Comparison of ENCODE assay signal across 8 mouse cellular contexts in the genomic region with DNA sequence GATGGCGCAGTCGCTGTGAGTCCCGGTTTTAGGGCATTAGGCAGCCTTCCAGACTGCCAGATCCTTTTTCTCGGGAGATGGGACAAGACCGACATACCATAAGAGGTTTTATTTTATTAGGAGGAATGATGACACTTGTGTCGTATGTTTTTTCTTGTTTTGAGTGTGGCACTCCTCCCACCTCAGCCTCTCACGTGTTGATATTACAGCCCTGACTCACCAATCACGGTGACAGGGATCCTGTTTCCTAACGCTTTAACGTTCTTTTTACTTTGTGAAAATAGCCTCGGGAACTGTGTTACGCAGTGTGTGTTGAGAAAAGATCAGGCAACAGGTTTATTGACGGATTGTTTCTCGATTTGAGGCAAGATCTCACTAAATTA. TPM values are rescaled to one million over a fixed set of nuclear protein-coding genes. Genes with fewer than 3 reads are reported as not detected.
DNase-seq lines count a peak whose midpoint lies in the region; ATAC-seq lines count a peak whose summit lies in the region.

No protein-coding gene starts in this region.

- peak overlapping the region; percentile 93 for H3K9ac ChIP-seq in embryonic facial prominence, embryonic 14.5 days (ENCODE audit: low read depth, low read length)
- peak overlapping the region; percentile 92 for H3K9ac ChIP-seq in hindbrain, embryonic 14.5 days
- H3K9ac ChIP-seq in lung, embryonic 15.5 days = peak overlapping the region; percentile 95

- ATAC-seq in embryonic facial prominence, embryonic 14.5 days (ENCODE audit: low read depth) = peak; percentile 3; the same call in 1 of the 2 replicates
- ATAC-seq in hindbrain, embryonic 14.5 days (ENCODE audit: low FRiP score) = peak; percentile 0; the same call in 1 of the 2 replicates
- ATAC-seq in lung, embryonic 15.5 days (ENCODE audit: borderline replicate concordance, extremely low read depth, low FRiP score, low TSS enrichment) = no peak

- H3K27me3 ChIP-seq in embryonic facial prominence, embryonic 14.5 days (replicated peaks; ENCODE audit: control insufficient read depth, insufficient read depth, low read length) = no peaks in the 10 kb centered on the region
- H3K27me3 ChIP-seq in hindbrain, embryonic 14.5 days (ENCODE audit: control insufficient read depth, insufficient read depth, low read length) = no peaks in the 10 kb centered on the region
- no peaks in the 10 kb centered on the region for H3K27me3 ChIP-seq in lung, embryonic 15.5 days

- H3K27ac ChIP-seq in embryonic facial prominence, embryonic 14.5 days (replicated peaks; ENCODE audit: low read depth, low read length) = peak overlapping the region; percentile 90
- peak overlapping the region; percentile 89; the same call in 1 of the 2 replicates for H3K27ac ChIP-seq in hindbrain, embryonic 14.5 days
- peak overlapping the region; percentile 92 for H3K27ac ChIP-seq in lung, embryonic 15.5 days

- H3K36me3 ChIP-seq in embryonic facial prominence, embryonic 14.5 days (ENCODE audit: control insufficient read depth, insufficient read depth, low read length) = peaks cover 41% of the 10 kb centered on the region
- peaks cover 35% of the 10 kb centered on the region for H3K36me3 ChIP-seq in hindbrain, embryonic 14.5 days (replicated peaks; ENCODE audit: control insufficient read depth, insufficient read depth)
- H3K36me3 ChIP-seq in lung, embryonic 15.5 days = peaks cover 23% of the 10 kb centered on the region

- H3K4me3 ChIP-seq in embryonic facial prominence, embryonic 14.5 days (ENCODE audit: low read depth, low read length) = peak overlapping the region; percentile 100
- peak overlapping the region; percentile 100 for H3K4me3 ChIP-seq in hindbrain, embryonic 14.5 days (replicated peaks; ENCODE audit: low read length)
- H3K4me3 ChIP-seq in lung, embryonic 15.5 days = peak overlapping the region; percentile 97

- H3K4me1 ChIP-seq in embryonic facial prominence, embryonic 14.5 days (ENCODE audit: control insufficient read depth, insufficient read depth, low read length) = peaks cover 12% of the 10 kb centered on the region
- peaks cover 21% of the 10 kb centered on the region for H3K4me1 ChIP-seq in hindbrain, embryonic 14.5 days (replicated peaks; ENCODE audit: control insufficient read depth, insufficient read depth, low read length)
- H3K4me1 ChIP-seq in lung, embryonic 15.5 days = peaks cover 26% of the 10 kb centered on the region

- no peaks in the 10 kb centered on the region for H3K9me3 ChIP-seq in embryonic facial prominence, embryonic 14.5 days (ENCODE audit: control insufficient read depth, low read length)
- H3K9me3 ChIP-seq in hindbrain, embryonic 14.5 days (ENCODE audit: control insufficient read depth, low read length) = no peaks in the 10 kb centered on the region
- H3K9me3 ChIP-seq in lung, embryonic 15.5 days = no peaks in the 10 kb centered on the region

- DNase-seq in layer of hippocampus, adult 11-12 months (ENCODE audit: low spot score) = peak; percentile 47
- DNase-seq in layer of hippocampus, adult 9-10 months (ENCODE audit: low spot score) = no peak
- peak; percentile 83 for DNase-seq in NIH3T3 (ENCODE audit: low read depth)
- peak; percentile 77 for DNase-seq in embryonic facial prominence, embryonic 14.5 days (ENCODE audit: low spot score)
- DNase-seq in hindbrain, embryonic 14.5 days (ENCODE audit: low spot score) = no peak
- peak; percentile 51 for DNase-seq in skeletal muscle tissue, adult 2 months (ENCODE audit: low read depth, low spot score)
- no peak for DNase-seq in cerebellum, adult 11-12 months

- peak overlapping the region; percentile 88 for H3K4me2 ChIP-seq in embryonic facial prominence, embryonic 14.5 days (ENCODE audit: low read depth, low read length)
- H3K4me2 ChIP-seq in hindbrain, embryonic 14.5 days (replicated peaks) = peak overlapping the region; percentile 69
- peak overlapping the region; percentile 83 for H3K4me2 ChIP-seq in lung, embryonic 15.5 days

- WGBS in embryonic facial prominence, embryonic 14.5 days = 3% methylated on average over 14 of the region's 14 CpGs
- WGBS in hindbrain, embryonic 14.5 days = 11% methylated on average over 14 of the region's 14 CpGs
- 6% methylated on average over 14 of the region's 14 CpGs for WGBS in lung, embryonic 15.5 days

RNA-seq across cellular contexts. Expression of a gene that starts 1.2 kb away (rescaled TPM):
- polyA plus RNA-seq in embryonic facial prominence, embryonic 14.5 days (2014; fragmentation: Nextera tagmentation; extraction: Ambion mirVana) = 17.8 and 21.5 TPM in 2 replicates
- polyA plus RNA-seq in hindbrain, embryonic 14.5 days (2014; fragmentation: Nextera tagmentation; extraction: Ambion mirVana) = 24.8 and 26.0 TPM in 2 replicates
- 17.9 and 18.2 TPM in 2 replicates for polyA plus RNA-seq in lung, embryonic 15.5 days (2015; fragmentation: Nextera tagmentation; extraction: Ambion mirVana)

RNA-seq across cellular contexts. Expression of a gene that starts 8.8 kb away (rescaled TPM):
- 818 and 878 TPM in 2 replicates for polyA plus RNA-seq in embryonic facial prominence, embryonic 14.5 days (2014; fragmentation: Nextera tagmentation; extraction: Ambion mirVana)
- 493 and 568 TPM in 2 replicates for polyA plus RNA-seq in hindbrain, embryonic 14.5 days (2014; fragmentation: Nextera tagmentation; extraction: Ambion mirVana)
- polyA plus RNA-seq in lung, embryonic 15.5 days (2015; fragmentation: Nextera tagmentation; extraction: Ambion mirVana) = 687 and 756 TPM in 2 replicates

RNA-seq across cellular contexts. Expression of a gene that starts 40.2 kb away (rescaled TPM):
- 7.5 and 10.2 TPM in 2 replicates for polyA plus RNA-seq in embryonic facial prominence, embryonic 14.5 days (2014; fragmentation: Nextera tagmentation; extraction: Ambion mirVana)
- 12.7 and 15.6 TPM in 2 replicates for polyA plus RNA-seq in hindbrain, embryonic 14.5 days (2014; fragmentation: Nextera tagmentation; extraction: Ambion mirVana)
- 9.7 and 10.7 TPM in 2 replicates for polyA plus RNA-seq in lung, embryonic 15.5 days (2015; fragmentation: Nextera tagmentation; extraction: Ambion mirVana)

RNA-seq across cellular contexts. Expression of a gene that starts 54.6 kb away (rescaled TPM):
- 220 and 227 TPM in 2 replicates for polyA plus RNA-seq in embryonic facial prominence, embryonic 14.5 days (2014; fragmentation: Nextera tagmentation; extraction: Ambion mirVana)
- 214 and 224 TPM in 2 replicates for polyA plus RNA-seq in hindbrain, embryonic 14.5 days (2014; fragmentation: Nextera tagmentation; extraction: Ambion mirVana)
- polyA plus RNA-seq in lung, embryonic 15.5 days (2015; fragmentation: Nextera tagmentation; extraction: Ambion mirVana) = 233 and 240 TPM in 2 replicates

Comparison
In these comparisons a context has a peak if more than half of its experiments do, and no peak if none do; other contexts are left out.
1. DNase-seq: peak in layer of hippocampus, adult 11-12 months (single experiment), NIH3T3 (single experiment), embryonic facial prominence, embryonic 14.5 days (single experiment) and skeletal muscle tissue, adult 2 months (single experiment); none in layer of hippocampus, adult 9-10 months (single experiment), hindbrain, embryonic 14.5 days (single experiment) and cerebellum, adult 11-12 months (single experiment).
2. Peak in every context shown above with its lines, with median percentiles within 50 percentile points of each other: H3K27ac ChIP-seq, H3K4me2 ChIP-seq, H3K4me3 ChIP-seq and H3K9ac ChIP-seq.